Mouse (Mus musculus): Measurements from ENCODE around the gene Fnbp1.

DNA sequence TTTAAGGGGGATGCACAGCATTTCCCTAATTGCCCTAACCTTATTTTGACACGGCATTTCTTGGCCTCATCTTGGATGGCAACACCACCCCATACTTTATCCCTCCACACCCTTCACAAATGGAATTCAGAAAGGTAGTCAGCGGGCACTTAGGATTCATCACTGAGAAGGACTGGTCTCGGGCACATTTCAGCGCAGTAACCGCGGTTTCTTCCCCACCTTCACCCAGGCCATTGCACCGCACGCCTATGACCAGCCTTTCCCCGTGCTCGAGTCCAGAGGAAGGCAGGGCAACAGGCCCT, 1.1 kb downstream of the Fnbp1 start:
- TF ChIP-seq GATA1 (IDR thresholded peaks at IDR 0.05; ENCODE audit: low read length) (no peak), TAL1 (IDR thresholded peaks at IDR 0.05; ENCODE audit: low read length) (no peak)

All from erythroblast, embryonic 14.5 days (primary cell).